Mouse (Mus musculus): Measurements from ENCODE around the gene Traf5.

- TF ChIP-seq CTCF (IDR thresholded peaks at IDR 0.05; ENCODE audit: borderline replicate concordance, control insufficient read depth, extremely low read depth, insufficient read depth, low read length, poor library complexity) (no peak), POLR2A (IDR thresholded peaks at IDR 0.05; ENCODE audit: control insufficient read depth, extremely low read depth, insufficient read depth, low read length, poor library complexity) (no peak)
These were observed 14.0 kb downstream of the Traf5 start for GRCm38 (mm10) chr1:192078406-192078805.
